Mouse (Mus musculus) hindbrain, embryonic 12.5 days (tissue): ENCODE results near the gene Nat8f1. TPM values are rescaled to one million over a fixed set of nuclear protein-coding genes. Genes with fewer than 3 reads are reported as not detected.
"Not testable (repeated sequence)": the region's sequence is repeated elsewhere in the genome, so short reads cannot be mapped to it uniquely, and the experiment has no call there.

Experiments used
- ATAC-seq: fragments of 200-750 bp; cut with Nextera tagmentation; 2 replicates; pipeline ENCODE4 v1.8.0; 2017; ENCODE audit warnings: moderate TSS enrichment; ENCODE audit not compliant: low FRiP score
- H3K27ac ChIP-seq: fragments of 300-500 bp; sonication (generic); 2 replicates; pipeline ENCODE4 v1.5.1; 2016; ENCODE audit warnings: mild to moderate bottlenecking
- H3K27me3 ChIP-seq: fragments of 300-500 bp; sonication (generic); 2 replicates; pipeline ENCODE4 v1.6.1; 2016; ENCODE audit warnings: mild to moderate bottlenecking
- H3K36me3 ChIP-seq: fragments of 300-500 bp; sonication (generic); 2 replicates; pipeline ENCODE4 v1.6.1; 2016; ENCODE audit warnings: mild to moderate bottlenecking
- H3K4me1 ChIP-seq: fragments of 300-500 bp; sonication (generic); 2 replicates; pipeline ENCODE4 v1.6.1; 2016
- H3K4me2 ChIP-seq: fragments of 300-500 bp; sonication (generic); replicated peaks from 2 replicates; pipeline ENCODE4 v1.6.1; 2016; ENCODE audit warnings: mild to moderate bottlenecking
- H3K4me3 ChIP-seq: fragments of 300-500 bp; sonication (generic); 2 replicates; pipeline ENCODE4 v1.5.1; 2016; ENCODE audit warnings: mild to moderate bottlenecking
- H3K9ac ChIP-seq: fragments of 300-500 bp; sonication (generic); 2 replicates; pipeline ENCODE4 v1.6.1; 2016; ENCODE audit warnings: mild to moderate bottlenecking, moderate library complexity
- H3K9me3 ChIP-seq: fragments of 300-500 bp; sonication (generic); replicated peaks from 2 replicates; pipeline ENCODE4 v1.6.1; 2016; ENCODE audit warnings: mild to moderate bottlenecking
- WGBS: fragments of 180-500 bp; shearing (Covaris S2); methylation state at CpG from one replicate; pipeline ENCODE4 v1.1.7; 2016; 5-methylcytosine and 5-hydroxymethylcytosine counted together
- polyA plus RNA-seq: library from polyadenylated mRNA; unstranded; fragments of >200 nt; fragmentation: Nextera tagmentation; extraction: Ambion mirVana; gene quantifications from 2 replicates; pipeline ENCODE4 v1.2.1, GENCODE M21; 2016

The Nat8f1 gene
- polyA plus RNA-seq, 1 experiment from 2014 or later: 9.5 TPM

- Histone ChIP-seq H3K4me3 (no peak overlapping the region), H3K9ac (no peak overlapping the region), H3K4me1 (no peaks in the 10 kb centered on the region), H3K4me2 (no peak overlapping the region), H3K27me3 (no peaks in the 10 kb centered on the region), H3K9me3 (no peaks in the 10 kb centered on the region), H3K27ac (no peak overlapping the region), H3K36me3 (no peaks in the 10 kb centered on the region)
- WGBS: 93% methylated on average over 2 of the region's 2 CpGs
- no peak for ATAC-seq
These were observed 13.2 kb downstream of the Nat8f1 start for GRCm38 (mm10) chr6:85902303-85902702.

- H3K4me1 ChIP-seq, H3K9me3 ChIP-seq, H3K36me3 ChIP-seq, H3K27ac ChIP-seq, H3K4me3 ChIP-seq, H3K4me2 ChIP-seq, H3K27me3 ChIP-seq, ATAC-seq, H3K9ac ChIP-seq: not testable (repeated sequence)
- 80% methylated on average over 7 of the region's 8 CpGs for WGBS
These were observed 16.7 kb downstream of the Nat8f1 start for GRCm38 (mm10) chr6:85898596-85899475.

DNA sequence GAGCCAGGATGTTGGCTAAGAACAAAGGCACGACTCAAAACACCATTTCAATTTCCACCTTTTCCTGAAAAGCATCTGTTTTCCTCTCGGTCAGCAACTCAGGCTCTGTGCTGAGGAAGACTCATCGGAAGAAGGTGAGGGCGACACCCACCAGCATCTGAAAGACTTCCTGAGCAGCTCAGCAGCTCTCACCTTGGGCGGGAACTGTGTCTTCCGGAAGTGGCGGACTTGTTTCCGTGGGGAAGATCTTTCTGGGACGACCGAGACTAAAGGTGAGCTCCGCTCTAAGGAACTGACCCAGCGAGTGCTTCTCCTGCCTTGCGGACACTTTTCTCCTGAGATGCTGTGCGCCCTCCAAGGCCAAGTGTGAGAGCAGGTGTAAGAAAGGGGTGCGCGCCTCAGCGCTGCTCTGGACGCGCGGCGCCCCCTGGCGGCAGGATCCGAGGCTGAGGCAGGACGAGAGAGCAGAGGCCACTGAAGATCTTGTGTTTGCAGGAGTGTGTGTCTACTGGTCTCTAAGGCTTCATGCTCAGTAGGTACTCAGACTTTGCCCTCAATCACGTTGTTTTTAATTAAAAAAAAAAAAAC lies 20.3 kb downstream of the Nat8f1 start:
- not testable (repeated sequence) for H3K4me3 ChIP-seq, H3K27me3 ChIP-seq, H3K36me3 ChIP-seq, H3K9ac ChIP-seq, ATAC-seq, H3K27ac ChIP-seq, H3K4me1 ChIP-seq, H3K4me2 ChIP-seq
- 71% methylated on average over 25 of the region's 25 CpGs for WGBS
- H3K9me3 ChIP-seq: peaks cover 11% of the 10 kb centered on the region

- Histone ChIP-seq H3K36me3 (no peaks in the 10 kb centered on the region), H3K4me3 (no peak overlapping the region), H3K27me3 (no peaks in the 10 kb centered on the region), H3K9me3 (peaks cover 17% of the 10 kb centered on the region), H3K27ac (no peak overlapping the region), H3K4me1 (no peaks in the 10 kb centered on the region), H3K9ac (no peak overlapping the region), H3K4me2 (no peak overlapping the region)
- WGBS: 90% methylated on average over 2 of the region's 2 CpGs
- ATAC-seq: no peak
These were observed 26.5 kb downstream of the Nat8f1 start for GRCm38 (mm10) chr6:85888961-85889360.

- no peak for ATAC-seq
- Histone ChIP-seq H3K36me3 (no peaks in the 10 kb centered on the region), H3K4me2 (no peak overlapping the region), H3K9me3 (peaks cover 19% of the 10 kb centered on the region), H3K4me3 (no peak overlapping the region), H3K27me3 (no peaks in the 10 kb centered on the region), H3K9ac (no peak overlapping the region), H3K27ac (no peak overlapping the region), H3K4me1 (no peaks in the 10 kb centered on the region)
- WGBS: 86% methylated on average over 1 of the region's 1 CpGs
These were observed 31.2 kb downstream of the Nat8f1 start for GRCm38 (mm10) chr6:85884311-85884710.

GRCm38 (mm10) chr6:85883246-85883645 lies 32.2 kb downstream of the Nat8f1 start:
- H3K4me2 ChIP-seq, H3K9ac ChIP-seq, H3K27ac ChIP-seq, H3K4me1 ChIP-seq, H3K36me3 ChIP-seq, H3K27me3 ChIP-seq, H3K4me3 ChIP-seq, ATAC-seq: not testable (repeated sequence)
- 96% methylated on average over 9 of the region's 9 CpGs for WGBS
- H3K9me3 ChIP-seq: peaks cover 19% of the 10 kb centered on the region

- not testable (repeated sequence) for H3K9me3 ChIP-seq, H3K9ac ChIP-seq, ATAC-seq, H3K4me1 ChIP-seq, H3K27me3 ChIP-seq, H3K4me2 ChIP-seq, H3K27ac ChIP-seq, H3K36me3 ChIP-seq, H3K4me3 ChIP-seq
- WGBS: 88% methylated on average over 5 of the region's 5 CpGs
These were observed 46.5 kb downstream of the Nat8f1 start, which contains the start of gene Nat8f2 for GRCm38 (mm10) chr6:85869006-85869405. Gene Nat8f2 (minus strand): TSS chr6:85869158.

- Histone ChIP-seq H3K4me2 (no peak overlapping the region), H3K4me1 (no peaks in the 10 kb centered on the region), H3K9ac (no peak overlapping the region), H3K4me3 (no peak overlapping the region), H3K27me3 (no peaks in the 10 kb centered on the region), H3K9me3 (no peaks in the 10 kb centered on the region), H3K27ac (no peak overlapping the region), H3K36me3 (no peaks in the 10 kb centered on the region)
- WGBS: 75% methylated on average over 8 of the region's 8 CpGs
- ATAC-seq: no peak
These were observed 47.5 kb downstream of the Nat8f1 start for GRCm38 (mm10) chr6:85867726-85868690.

DNA sequence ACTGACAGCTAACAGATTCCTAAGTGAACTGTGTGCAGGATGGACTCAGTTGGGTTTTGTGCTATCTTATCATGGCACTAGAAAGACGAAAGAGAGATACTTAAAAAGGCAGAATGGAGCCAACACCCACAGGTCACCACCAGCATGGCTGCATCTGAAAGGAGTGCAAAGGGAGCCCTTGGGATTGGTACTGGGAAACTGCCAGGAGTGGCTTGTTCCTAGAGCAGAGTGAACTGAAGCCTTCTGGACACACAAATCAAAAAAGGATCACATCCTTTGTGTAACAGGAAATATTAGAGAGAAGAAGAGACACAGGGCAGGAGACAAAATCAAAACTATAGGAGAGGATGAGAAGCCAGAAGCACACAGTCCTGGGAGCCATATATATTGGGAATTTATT lies 48.5 kb downstream of the Nat8f1 start:
- 90% methylated on average over 1 of the region's 1 CpGs for WGBS
- not testable (repeated sequence) for H3K9ac ChIP-seq, H3K4me3 ChIP-seq, H3K4me1 ChIP-seq, H3K36me3 ChIP-seq, H3K4me2 ChIP-seq, H3K27ac ChIP-seq, H3K27me3 ChIP-seq, ATAC-seq, H3K9me3 ChIP-seq

GRCm38 (mm10) chr6:85866166-85866565 lies 49.3 kb downstream of the Nat8f1 start:
- H3K4me1 ChIP-seq, H3K27me3 ChIP-seq, ATAC-seq, H3K4me2 ChIP-seq, H3K36me3 ChIP-seq, H3K9ac ChIP-seq, H3K9me3 ChIP-seq, H3K27ac ChIP-seq, H3K4me3 ChIP-seq: not testable (repeated sequence)
- WGBS: 90% methylated on average over 3 of the region's 3 CpGs

- H3K4me3 ChIP-seq, H3K4me1 ChIP-seq, H3K27ac ChIP-seq, H3K27me3 ChIP-seq, ATAC-seq, H3K4me2 ChIP-seq, H3K36me3 ChIP-seq, H3K9me3 ChIP-seq, H3K9ac ChIP-seq: not testable (repeated sequence)
- WGBS: 77% methylated on average over 5 of the region's 7 CpGs
These were observed 50.4 kb downstream of the Nat8f1 start for GRCm38 (mm10) chr6:85864900-85865639.

GRCm38 (mm10) chr6:85863840-85864239 lies 51.6 kb downstream of the Nat8f1 start:
- H3K4me1 ChIP-seq: no peaks in the 10 kb centered on the region
- WGBS: 90% methylated on average over 2 of the region's 2 CpGs
- H3K36me3 ChIP-seq: no peaks in the 10 kb centered on the region
- no peak overlapping the region for H3K4me3 ChIP-seq
- no peaks in the 10 kb centered on the region for H3K27me3 ChIP-seq
- no peak overlapping the region for H3K9ac ChIP-seq
- H3K4me2 ChIP-seq: no peak overlapping the region
- no peaks in the 10 kb centered on the region for H3K9me3 ChIP-seq
- no peak overlapping the region for H3K27ac ChIP-seq
- no peak for ATAC-seq
